Mouse (Mus musculus) lung, adult 2 months (tissue): ENCODE measurements at regions not wholly inside any gene's neighbourhood (a gene's known extent, or its start where the extent isn't known, plus 50 kb on each side); places are given as distances from the start of the nearest gene placed in this dataset.

Source experiments
- CTCF ChIP-seq: fragments of 200-500 bp; IDR thresholded peaks from 2 replicates; pipeline ENCODE4 v1.5.1; 2011; ENCODE audit warnings: mild to moderate bottlenecking, low read length, control low read depth; ENCODE audit not compliant: insufficient read depth
- POLR2A ChIP-seq: fragments of 200-500 bp; IDR thresholded peaks from 2 replicates; pipeline ENCODE4 v1.6.1; 2011; ENCODE audit warnings: low read depth, mild to moderate bottlenecking, control low read depth, low read length, borderline replicate concordance; ENCODE audit errors: extremely low read depth

DNA sequence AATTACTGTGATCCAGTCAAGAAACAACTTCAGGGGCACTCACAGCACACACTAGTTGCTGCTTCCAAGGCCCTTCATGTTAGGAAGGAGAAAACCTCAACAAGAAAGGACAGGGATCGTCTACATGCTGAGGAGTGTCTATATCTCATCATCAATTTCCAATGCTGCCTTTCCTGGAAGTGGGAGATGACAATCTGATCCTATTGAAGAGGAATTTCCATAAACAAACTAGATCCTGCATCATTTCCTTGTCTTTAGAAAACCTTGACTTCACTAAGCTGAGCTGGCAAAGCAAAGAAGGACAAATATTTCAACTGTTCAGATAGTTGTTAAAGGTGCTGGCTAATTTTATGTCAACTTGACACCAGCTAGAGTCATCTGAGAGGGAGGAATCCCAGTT is 83.5 kb upstream of the Rapgef5 start:
- no peak for TF ChIP-seq CTCF
- no peak for TF ChIP-seq POLR2A
